Mouse (Mus musculus) retina, embryonic 14.5 days (tissue): ENCODE measurements around the gene Nxnl1.

Experiments
- DNase-seq: peaks from one replicate; pipeline ENCODE4 v3.0.0-alpha.2; 2015; ENCODE audit warnings: low spot score

Gene Nxnl1

DNA sequence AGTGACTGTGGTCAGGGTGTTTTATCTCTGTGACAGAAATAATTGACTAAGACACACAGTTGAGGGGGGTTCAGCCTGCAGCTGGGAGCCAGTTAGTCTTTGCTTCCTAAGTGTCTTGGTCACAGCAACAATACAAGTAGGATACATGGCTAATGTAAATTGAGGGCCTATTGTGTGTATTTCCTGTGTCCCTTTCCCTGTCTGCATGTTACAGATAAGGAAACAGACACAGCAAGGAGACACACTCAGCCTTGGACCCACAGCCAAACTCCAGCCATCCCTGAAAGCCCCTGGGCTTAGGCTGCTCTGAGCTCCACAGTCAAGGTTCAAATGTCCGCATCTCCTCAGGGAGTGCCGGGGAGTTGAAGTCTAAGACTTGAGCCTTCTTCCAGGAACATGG is 11.8 kb downstream of the Nxnl1 start:
- DNase-seq: no peak

DNA sequence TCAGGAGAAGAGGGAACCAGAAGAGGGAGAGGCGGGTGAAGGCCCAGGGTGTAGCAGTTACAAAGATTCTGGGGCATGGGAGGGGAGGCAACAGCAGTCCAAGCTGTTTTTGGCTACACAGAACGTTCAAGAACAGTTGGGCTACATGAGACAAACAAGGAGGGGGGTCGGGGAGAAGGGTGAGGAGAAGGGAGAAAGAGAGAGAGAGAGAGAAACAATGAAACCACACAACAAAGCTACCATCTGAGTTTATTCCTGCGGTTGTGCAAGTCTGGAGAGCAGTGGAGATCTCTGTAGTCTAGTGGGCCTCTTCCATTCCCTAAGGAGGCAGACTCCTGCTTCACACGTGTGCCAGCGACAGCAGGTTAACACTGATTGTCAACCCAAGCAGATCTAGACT is 12.4 kb downstream of the Nxnl1 start:
- DNase-seq: no peak

DNA sequence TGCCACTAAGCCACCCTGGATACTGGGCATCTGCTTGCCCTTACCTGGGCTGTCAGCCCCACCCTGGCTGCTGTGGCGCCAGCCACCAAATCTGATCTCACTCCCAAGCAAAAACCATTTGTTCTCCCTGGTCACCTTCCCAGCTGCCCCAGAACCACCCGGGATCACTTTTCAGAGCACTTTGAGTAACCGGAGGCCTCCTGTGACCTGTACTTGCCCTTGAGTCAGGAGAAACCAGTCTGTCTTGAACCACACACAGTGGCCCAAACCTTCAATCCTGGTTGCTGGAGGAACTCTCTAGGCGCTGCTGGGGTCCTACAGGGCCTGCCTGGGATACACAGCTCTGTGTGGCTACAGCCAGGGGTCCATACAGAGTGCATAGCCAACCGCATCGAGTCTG is 13.6 kb downstream of the Nxnl1 start:
- DNase-seq: no peak

DNA sequence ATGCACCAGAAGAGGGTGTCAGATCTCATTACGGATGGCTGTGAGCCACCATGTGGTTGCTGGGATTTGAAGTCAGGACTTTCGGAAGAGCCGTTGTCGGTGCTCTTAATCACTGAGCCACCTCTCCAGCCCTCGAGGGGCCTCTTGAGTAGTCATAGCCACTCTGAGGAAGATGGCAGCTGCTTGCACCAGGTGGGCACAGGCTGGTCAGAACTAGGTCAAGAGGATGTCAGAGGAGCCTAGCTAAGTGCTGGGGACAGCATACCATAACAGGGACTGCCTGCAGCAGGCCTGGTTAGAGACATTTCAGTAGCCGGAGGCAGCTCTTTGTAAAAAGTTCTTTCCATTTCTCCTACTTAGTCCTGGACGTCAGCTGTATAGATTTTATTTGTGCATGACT is 15.6 kb downstream of the Nxnl1 start:
- DNase-seq: no peak

DNA sequence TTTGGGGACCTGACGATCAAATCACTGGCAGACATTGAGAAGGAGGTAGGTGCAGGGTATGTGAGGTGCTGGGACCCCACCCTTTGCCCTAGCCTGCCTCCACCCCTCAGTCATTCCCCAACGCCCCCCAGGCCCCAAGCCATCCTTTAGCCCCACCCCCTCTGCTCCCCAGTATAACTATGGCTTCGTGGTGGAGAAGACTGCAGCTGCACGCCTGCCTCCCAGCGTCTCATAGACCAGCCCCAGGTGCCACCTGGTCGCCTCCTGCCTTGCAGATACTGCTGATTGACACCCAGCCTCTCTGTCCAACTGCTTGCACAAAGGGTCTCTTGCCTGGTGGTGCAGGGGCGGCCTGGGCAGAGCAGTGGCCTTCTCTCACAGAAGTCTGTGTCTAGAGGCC is 18.8 kb downstream of the Nxnl1 start:
- no peak for DNase-seq

DNA sequence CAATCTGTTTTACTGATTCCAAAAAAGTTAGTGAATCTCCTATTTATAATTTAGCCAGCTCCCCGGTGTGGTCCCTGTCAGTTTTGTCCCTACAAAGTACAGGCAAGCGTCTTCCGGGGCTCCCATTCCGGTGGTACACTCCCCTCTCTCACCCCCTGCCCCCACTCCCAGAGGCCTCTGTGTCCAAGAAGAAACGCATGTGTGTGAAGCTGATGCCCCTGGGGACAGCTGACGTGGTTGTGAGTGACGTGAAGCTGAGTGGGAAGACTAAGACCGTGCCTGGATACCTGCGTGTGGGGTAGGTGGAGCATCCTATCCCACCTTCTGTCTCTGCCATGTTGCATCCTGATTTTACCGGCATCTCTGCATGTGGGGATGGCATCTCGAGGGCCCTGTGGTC is 21.3 kb downstream of the Nxnl1 start:
- no peak for DNase-seq

DNA sequence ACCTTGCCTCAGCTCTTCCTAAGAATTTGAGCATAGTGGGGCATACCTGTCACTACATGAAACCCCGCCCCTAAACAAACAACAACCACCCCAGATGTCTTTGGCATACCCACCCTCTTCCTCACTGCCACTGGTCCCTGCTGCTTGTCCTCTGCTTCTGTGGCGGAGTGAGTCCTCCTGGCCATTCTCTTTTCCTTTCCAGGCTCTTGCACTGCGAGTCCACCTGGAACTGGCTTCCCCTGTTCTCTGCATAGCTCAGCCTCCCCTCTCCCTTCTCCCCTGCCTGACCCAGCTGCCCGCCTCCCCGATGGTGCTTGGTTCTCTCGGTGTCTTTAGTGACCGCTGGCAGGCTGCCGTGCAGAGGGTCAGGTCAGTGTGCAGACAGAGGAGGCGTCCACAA is 22.6 kb downstream of the Nxnl1 start:
- DNase-seq: no peak

DNA sequence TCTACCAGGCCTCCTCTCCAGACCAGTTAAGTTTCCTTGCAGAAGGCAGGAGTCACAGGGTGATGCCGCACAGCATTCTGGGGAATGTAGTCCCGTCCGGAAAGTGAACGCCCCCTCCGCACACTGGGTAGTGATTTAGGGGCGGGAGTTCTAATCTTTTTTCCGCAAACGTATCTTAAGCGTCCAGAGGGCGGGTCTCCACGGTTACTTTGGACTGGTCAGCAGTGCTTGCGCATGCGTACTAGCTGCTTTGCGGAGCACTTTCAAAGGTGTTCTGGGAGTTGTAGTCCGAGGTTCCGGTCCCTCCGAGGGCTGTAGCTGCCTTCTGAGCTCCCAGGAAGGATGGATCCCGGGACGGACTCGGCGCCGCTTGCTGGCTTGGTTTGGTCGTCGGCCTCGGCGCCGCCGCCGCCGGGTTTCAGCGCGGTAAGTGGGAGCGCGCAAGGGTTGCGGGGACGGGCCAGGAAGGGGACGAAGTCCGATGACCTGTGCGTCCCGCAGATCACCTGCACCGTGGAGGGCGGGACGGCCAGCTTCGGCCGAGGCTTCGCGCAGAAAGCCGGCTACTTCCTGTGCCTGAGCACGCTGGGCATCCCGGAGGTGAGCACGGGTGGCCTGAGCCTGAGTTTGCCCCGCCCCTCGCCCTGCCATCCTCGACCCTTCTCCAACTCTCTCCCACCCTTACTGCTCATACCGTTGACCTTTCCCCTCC is 23.6 kb downstream of the Nxnl1 start, which contains the start of gene Mvb12a:
TSS of gene Mvb12a (plus strand) at position 291 of the 712 bp plus-strand sequence.
- peak; percentile 100 for DNase-seq

DNA sequence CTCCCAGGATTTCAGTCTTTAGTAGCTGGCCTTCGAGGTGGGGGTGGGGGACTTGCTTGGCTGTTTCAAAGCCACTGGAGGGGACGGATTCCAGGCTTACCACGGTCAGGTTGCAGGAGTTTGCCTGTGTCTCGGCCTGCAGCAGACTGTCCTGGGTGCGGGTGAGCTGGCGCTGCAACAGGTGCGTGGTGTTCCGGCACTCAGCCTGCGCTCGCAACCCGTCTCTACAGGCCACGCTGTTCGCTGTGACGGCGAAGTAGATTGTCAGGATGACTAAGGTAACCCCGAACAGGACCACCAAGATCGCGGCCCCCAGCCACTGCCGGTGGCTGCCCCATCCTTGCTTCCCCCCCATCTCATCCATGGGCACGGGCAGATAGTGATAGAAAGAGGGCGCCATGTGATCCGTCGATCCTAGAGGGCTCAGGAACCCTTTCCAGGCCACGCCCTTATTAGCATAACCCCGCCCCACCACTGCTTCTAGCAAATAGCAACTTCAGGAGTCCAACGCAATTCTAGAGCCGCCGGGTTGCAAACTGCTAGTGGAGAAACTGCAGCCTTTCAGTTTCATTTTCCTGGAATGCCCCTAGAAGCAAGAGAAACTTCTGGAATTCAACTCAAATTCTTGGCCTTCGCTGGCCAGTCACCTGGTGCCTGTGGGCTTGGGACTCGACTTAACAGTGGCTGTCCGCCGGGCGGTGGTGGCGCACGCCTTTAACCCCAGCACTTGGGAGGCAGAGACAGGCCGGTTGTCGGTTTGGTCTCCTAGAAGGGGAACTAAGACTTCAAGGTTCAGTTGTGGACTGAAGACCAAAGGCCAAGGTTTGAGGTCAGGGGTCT is 29.2 kb downstream of the Nxnl1 start, which contains the start of gene Bst2:
TSS of gene Bst2 (minus strand) at position 429 of the 840 bp plus-strand sequence.
- DNase-seq: peak; percentile 82

DNA sequence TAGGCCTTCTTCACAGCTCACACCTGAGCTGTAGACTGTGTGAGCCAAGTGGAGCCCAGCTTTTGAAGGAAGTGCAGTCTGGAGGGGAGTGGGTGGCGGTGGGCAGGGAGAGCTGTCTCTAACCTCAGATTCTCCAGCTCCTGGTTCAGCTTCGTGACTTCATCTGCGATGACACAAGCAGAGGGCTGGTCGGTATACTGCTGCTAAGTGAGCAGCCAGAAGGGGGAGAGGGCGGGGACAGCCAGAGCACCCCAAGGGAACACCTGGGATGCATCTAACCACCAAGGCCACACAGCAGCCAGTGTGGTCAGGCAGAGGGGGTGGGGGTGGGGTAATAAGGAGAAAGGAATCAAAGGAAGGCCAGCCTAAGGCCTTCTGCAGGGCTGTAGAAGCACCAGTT is 30.7 kb downstream of the Nxnl1 start:
- no peak for DNase-seq

DNA sequence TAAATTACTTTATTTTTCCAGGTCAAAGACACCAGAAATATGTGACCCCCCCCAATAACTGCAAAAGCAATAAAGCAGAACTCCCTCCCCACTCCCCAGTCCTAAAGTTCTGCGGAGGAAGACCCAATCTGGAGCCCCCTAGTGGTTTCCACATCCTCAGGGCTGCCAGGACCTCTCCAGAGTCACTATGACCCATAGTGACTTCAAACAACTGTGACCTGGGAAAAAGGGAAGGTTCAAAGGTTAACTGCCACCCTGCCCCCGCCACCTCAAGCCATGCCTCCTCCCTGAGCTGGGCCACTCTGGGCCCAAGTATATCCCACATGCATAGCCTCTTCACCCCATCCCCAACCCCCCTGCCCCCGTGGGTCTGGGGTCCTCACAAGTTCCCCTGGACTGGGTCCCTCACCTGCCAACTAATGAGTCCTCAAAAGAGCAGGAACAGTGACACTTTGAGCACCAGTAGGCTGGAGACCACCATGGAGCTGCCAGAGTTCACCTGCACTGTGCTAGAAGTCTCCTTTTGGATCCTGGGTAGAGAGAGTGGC is 32.1 kb downstream of the Nxnl1 start:
- no peak for DNase-seq

DNA sequence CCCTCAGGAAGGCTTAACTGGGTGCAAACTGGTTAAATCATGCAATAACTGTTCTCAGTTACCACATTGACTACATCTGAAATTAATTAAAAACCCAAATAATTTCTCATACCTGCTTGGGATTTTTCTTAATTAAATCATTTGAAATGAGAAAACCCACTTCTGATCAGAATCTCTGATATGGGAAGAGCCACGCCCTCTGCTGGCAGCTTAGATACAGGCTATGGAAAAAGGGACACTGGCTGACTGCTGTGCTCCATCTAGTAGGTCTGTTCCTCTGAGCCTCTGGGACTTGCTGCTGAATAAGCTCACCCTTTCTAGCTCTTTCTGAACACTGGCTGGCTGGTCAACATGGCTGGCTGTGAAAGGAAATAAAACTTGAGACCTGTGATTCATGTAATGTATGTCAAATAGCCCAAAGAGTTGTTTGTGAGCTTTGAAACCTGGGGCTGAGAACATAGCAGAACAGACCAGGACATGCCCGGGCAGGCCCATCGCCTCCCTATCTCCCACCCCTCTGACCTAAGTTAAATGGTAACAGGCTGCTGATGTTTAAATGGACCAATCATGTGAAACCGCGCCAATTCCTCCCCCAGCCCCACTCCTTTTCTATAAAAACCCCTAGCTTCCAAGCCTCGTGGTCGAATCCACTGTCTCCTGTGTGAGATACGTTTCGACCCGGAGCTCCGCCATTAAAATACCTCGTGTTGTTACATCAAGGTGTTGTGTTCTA is 35.5 kb downstream of the Nxnl1 start:
- DNase-seq: peak; percentile 83

DNA sequence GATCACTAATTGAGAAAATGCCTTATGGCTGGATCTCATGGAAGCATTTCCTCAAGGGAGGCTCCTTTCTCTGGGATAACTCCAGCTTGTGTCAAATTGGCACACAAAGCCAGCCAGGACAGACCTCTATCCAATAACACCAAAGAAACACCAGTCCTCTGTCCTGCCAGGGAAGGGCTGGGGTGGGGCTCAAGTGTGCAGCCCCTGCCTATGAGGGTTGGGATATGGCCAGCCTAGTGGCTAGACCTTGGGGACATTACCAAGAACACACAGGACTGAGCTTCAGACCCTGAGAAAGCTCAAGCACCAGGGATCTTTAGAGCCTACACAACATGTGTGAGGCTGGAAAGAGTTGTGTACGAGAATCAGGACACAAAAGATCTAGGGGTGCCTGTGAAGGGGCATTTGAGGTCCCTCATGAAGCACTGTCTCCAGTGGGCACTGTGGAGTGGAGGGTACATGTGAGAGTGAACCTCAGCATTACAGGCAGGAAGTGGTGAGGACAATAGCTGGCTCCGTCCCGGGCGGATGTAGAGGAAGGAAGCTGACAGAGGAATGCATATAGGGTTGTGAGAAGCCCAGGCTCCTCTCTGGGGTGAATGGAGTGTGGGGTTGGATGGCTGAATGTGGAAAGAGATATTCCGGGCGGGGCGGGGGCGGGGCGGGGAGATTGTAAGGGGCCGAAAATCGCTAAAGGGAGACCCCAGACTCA is 37.9 kb downstream of the Nxnl1 start:
- DNase-seq: no peak

DNA sequence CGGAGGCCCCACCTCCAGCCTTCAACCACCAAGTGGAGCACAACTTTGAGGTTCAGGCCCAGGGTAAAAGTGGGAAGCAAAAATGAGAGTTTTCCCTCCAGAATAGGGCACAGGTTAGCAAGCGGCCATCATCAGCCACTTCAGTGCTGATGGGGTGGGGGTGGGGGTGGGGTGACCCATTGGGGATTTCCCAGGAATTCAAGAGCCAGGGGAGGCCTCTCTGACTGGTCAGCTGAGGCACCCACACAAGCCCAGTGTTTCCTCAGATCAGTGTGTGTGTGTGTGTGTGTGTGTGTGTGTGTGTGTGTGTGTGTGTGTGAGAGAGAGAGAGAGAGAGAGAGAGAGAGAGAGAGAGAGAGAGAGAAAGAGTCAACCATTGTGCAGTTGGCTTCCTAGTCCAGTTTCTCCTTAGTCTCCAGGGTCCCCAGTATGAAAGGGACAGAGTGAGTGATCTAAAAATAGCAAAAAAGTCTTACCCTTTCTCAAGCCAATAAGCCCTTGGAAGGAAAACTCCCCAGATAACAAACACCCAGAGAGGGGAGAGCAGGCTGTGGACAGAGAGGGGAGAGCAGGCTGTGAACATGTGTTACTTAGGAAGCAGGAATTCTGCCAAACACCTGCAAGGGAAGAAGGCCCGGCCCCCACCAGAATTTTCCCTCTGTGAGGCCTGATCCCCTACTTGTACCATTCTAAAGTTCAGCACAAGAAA is 39.1 kb downstream of the Nxnl1 start:
- DNase-seq: peak; percentile 59

DNA sequence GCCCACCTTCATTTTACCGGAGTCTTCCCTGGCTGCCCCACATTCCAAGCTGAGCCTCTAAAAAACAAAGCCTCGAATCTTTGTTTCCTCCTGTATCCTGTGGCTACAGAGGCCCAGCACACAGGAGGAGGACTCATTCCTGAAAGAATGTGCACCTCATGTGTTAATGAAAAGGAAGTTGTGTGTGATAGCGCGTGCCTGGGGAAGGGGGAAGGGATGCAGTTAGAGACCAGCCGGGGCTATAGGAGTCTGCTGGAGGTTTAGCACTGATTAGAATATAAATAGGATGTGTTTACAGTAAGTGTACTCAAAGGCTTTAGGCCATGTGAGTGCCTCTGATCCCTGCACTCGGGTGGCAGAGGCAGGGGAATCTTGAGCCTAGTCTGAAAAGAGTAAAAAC is 40.1 kb downstream of the Nxnl1 start:
- peak; percentile 43 for DNase-seq

DNA sequence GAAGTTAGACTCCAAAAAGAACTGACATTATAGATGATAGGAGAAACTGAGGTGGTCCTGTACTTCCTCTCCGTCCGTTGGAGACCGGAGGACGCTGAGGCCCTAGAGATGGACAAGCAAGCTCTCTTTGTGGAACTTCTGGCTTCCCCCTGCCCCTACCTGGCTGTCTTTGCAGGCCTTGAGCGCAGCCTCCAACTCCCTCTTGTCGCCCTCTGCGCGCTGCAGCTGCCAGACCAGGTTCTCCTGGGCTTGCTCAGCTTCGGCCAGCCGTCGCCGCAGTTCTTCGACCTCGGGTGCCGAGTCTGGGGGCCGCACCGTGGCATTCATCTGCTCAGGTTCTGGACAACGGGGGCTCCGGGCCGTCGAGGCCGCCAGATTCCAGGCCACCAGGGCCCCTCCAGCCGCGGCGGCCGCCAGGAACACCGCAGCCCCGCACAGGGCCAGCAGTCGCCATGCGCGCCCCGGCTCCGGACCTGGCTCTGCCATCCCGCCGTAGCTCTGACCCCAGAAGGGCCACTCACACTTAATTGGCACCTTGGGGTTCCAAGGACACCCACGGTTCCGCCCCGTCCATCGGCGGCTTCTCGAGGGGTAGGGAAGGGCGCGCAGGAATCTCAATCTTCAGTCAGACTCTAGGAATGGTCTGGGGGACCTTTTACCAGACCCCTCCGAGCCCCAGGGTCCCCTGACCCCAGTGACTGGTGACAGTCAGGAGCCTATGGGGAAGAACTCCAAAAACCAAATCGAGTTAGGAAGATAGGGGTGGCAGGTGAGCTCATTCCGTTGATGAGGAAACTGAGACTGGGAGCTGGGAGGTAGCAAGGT is 41.0 kb downstream of the Nxnl1 start, which contains the start of gene Ccdc194:
TSS of gene Ccdc194 (minus strand) at position 486 of the 825 bp plus-strand sequence.
- no peak for DNase-seq

DNA sequence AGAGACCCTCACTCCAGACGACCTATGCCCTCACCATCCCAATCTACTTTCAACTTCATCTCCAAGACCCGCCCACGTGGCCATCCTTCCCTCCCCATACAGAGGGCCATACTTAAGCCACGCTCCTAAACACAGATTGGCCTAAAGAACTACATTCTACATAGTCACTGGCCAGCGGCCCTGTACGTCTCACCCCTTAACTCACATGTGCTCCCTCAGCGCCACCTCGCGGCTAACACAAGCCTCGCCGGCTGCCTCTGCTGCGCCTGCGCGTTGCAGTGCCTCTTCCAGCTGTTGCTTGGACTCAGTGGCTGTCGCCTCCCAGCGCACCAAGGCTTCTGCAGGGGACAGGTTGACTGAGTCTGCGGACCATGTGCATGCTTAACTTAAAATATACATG is 44.8 kb downstream of the Nxnl1 start:
- DNase-seq: peak; percentile 96

DNA sequence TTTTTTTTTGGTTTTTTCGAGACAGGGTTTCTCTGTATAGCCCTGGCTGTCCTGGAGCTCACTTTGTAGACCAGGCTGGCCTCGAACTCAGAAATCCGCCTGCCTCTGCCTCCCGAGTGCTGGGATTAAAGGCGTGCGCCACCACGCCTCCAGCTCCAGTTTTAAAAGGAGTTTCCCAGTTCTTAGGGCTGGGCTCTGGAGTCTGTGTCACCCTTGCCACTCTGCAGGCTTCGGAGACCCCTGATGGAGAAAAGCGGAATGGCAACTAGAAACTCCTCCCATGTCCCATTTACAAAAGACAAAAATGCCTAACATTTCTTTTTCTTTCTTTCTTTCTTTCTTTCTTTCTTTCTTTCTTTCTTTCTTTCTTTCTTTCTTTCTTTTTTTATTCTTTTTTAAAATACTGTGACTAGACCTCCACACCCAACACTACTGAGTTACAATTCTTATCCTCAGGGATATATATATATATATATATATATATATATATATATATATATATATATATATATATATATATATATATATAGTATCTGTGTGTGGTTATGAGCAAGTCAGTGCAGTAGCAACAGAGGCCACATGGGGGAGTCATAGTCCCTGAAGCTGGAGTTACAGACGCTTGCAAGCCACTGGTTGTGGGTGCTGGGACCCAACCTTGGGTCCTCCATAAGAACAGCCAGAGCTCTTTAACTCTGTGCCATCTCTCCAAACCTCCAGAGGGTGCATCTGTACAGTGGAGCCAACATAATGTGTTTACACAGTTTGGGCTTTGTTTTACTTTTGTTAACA is 47.2 kb downstream of the Nxnl1 start:
- DNase-seq: peak; percentile 63

DNA sequence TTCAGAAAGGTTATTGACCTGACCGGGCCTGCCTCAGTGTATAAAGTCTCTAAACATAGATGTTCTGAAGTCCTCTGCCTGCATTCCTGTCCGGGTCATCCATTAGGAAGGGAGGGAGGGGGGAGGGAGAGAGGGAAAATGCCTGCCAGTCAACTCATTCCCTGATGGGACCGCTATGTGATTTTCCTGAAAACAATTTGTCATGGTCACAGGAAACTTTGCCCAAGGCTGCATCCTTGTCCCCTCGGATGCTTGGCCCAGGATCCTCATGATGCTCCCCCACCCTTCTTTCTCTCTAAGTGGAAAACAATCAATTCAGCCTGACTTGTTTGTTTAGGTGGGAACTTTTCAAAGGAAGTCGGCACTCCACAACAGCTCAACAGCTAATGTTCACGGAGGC is 49.6 kb downstream of the Nxnl1 start:
- no peak for DNase-seq
